Mouse (Mus musculus) MEL (cell line): ENCODE measurements around the gene Ankrd28.

Source experiments
- UBTF ChIP-seq: IDR thresholded peaks from 2 replicates; pipeline ENCODE4 v1.6.1; 2012; ENCODE audit warnings: low read depth, mild to moderate bottlenecking, inconsistent platforms, low read length, improper control_type of control experiment, moderate library complexity, borderline replicate concordance; ENCODE audit not compliant: insufficient read depth
- USF2 ChIP-seq, 2 experiments: IDR thresholded peaks; 2 replicates each; pipeline ENCODE4 v1.6.1; 2011 to 2012; ENCODE audit warnings: improper control_type of control experiment in 2 of 2, low read length in 2 of 2, borderline replicate concordance in 1 of 2, inconsistent platforms in 1 of 2, low read depth in 1 of 2, mild to moderate bottlenecking in 1 of 2; ENCODE audit not compliant: insufficient read depth in 1 of 2

DNA sequence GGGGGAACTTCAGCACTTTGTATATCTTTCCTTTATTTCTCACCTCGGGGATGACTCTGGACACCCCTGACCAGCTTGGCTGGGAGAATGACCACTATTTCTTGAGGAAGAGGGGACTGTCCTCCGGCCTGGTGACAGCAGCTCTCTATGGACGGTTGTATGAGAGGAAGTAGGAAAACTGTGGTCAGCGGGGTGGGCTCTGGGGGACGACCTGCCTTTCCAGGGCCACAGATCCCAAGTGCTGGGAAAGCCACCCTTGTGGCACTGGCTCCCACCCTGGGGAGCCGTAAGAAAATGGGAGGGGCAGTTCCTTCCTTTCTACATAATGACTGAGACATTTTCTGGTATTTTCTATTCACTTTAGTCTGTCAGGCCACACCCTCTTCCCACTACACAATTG, 162.7 kb downstream of the Ankrd28 start:
- TF ChIP-seq UBTF (no peak), USF2 (IDR thresholded peaks at IDR 0.05; ENCODE audit: borderline replicate concordance in 1 of 2, insufficient read depth in 1 of 2, low read depth in 1 of 2, low read length in 2 of 2) (no peak)
